Mouse (Mus musculus) layer of hippocampus, postnatal 14 days (tissue): ENCODE measurements around the gene Gm13304. TPM values are rescaled to one million over a fixed set of nuclear protein-coding genes. Genes with fewer than 3 reads are reported as not detected.
"Not testable (repeated sequence)": the region's sequence is repeated elsewhere in the genome, so short reads cannot be mapped to it uniquely, and the experiment has no call there.

Source experiments
- DNase-seq, 2 experiments: peaks; one replicate each; pipeline ENCODE4 v3.0.0; 2021 to 2022; ENCODE audit warnings: low spot score in 2 of 2, mixed read lengths in 1 of 2
- long read RNA-seq, 2 experiments: library from polyadenylated mRNA; stranded (forward); transcript quantifications; one replicate each; pipeline ENCODE4 v2.0.0; 2021
- total RNA-seq, 2 experiments: library from RNA; stranded (reverse); gene quantifications; 2 replicates each; pipeline ENCODE4 v1.2.3; 2021

Gene Gm13304
- 10 to 100 TPM; 12.4 to 14.1 TPM for total RNA-seq
- long read RNA-seq, experiment 1, result 0 reads
- long read RNA-seq, experiment 2, result 0 reads

DNA sequence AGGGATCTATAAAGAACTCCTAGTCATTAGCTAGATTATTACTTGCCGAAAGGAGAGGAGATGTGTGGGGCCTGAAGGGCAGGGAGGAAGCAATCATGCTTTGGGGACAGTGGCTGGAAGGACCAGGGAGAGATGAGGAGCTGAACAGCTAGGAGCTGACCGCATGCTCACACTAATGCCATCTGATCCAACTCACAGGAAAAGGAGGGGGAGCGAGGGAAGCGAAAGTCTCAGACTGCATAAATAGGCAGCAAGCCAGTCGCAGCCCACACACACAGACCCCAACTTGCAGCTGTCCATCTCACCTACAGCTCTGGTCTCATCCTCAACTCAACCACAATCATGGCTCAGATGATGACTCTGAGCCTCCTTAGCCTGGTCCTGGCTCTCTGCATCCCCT lies at the start of gene Gm13304:
Gene Gm13304 (plus strand): TSS at position 301 of the 400 bp plus-strand sequence.
- not testable (repeated sequence) for DNase-seq

DNA sequence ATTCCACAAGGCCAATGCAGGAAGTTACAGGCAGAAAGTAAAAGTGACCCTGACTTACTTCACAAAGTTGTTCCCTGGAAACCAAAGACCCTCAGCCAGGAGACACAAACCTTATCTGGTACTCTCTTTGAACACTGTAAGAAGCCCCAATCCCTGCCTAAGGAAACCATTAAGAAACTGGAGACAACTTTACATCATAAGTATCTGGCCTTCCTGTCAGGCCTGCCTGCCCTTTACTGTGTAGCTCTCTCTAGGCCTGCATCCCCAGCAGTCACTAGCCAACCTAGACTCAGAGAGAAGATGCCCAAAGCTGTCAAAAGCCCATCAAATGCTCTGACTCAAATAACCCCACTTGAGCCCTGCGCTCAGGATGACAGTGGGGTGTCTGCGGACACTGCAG lies 23.7 kb upstream of the Gm13304 start, which contains the start of gene Gm3893:
Gene Gm3893 (plus strand): TSS at position 301 of the 400 bp plus-strand sequence.
- DNase-seq, result not testable (repeated sequence)

DNA sequence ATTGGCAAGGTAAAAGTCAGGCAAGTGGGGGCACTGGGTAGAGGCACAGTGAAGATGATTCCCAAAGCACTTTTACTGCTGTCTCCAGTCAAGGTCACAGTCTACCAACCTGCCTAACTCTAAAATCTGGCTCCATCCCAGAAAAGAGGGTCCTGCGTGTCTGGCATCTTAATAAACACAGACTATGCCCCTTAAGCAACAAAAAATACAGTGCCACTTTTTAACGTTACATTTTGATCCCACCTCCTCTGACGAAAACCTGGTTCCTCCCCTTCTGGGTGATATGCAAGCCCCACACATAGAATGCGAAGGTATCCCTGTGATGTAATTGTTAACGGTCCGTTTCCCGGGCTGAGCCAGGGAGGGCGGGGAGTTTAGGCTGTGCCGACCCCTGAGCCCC lies 38.5 kb downstream of the Gm13304 start, which contains the start of gene Gm13306:
Gene Gm13306 (plus strand): TSS at position 301 of the 400 bp plus-strand sequence.
- not testable (repeated sequence) for DNase-seq

Other genes starting within 250 kb of the Gm13304 start
- not detected for gene Gm21541, start 211.2 kb upstream of the Gm13304 start, total RNA-seq
- 10 to 100 TPM; 11.7 to 15.9 TPM for gene Gm20878, start 173.2 kb upstream of the Gm13304 start, total RNA-seq
- gene Fam205a4, start 148.8 kb upstream of the Gm13304 start, total RNA-seq, result 1 to 10 TPM in 1 of 2 experiments, under 1 TPM in 1; 0.45 to 1.7 TPM
- 1 to 10 TPM; 2.3 to 3.5 TPM for gene Gm21093, start 80.1 kb upstream of the Gm13304 start, total RNA-seq
- not detected for gene Gm3893, start 23.6 kb upstream of the Gm13304 start, total RNA-seq
- 1 to 10 TPM; 8.9 to 9.1 TPM for gene Gm13306, start 38.6 kb downstream of the Gm13304 start, total RNA-seq
- 1 to 10 TPM; 3.4 to 3.7 TPM for gene Gm13305, start 53.8 kb downstream of the Gm13304 start, total RNA-seq
- gene Gm10600, start 125.8 kb downstream of the Gm13304 start, total RNA-seq, result 1 to 10 TPM; 6.0 to 6.7 TPM
- gene Ccl21b, start 140.9 kb downstream of the Gm13304 start, total RNA-seq, result not detected
- gene Gm21953, start 179.4 kb downstream of the Gm13304 start, total RNA-seq, result not detected
- gene Fam205a3, start 203.5 kb downstream of the Gm13304 start, total RNA-seq, result under 1 TPM in 1 of 2 experiments, not detected in 1; 0.76 TPM